Mouse (Mus musculus): ENCODE results near the gene Cx3cl1. TPM values are rescaled to one million over a fixed set of nuclear protein-coding genes. Genes with fewer than 3 reads are reported as not detected.

Gene Cx3cl1
- polyA plus RNA-seq, 1 experiment from 2014 or later: 6.1 TPM

GRCm38 (mm10) chr8:94817933-94818332, 46.1 kb downstream of the Cx3cl1 start:
- H3K9me3 ChIP-seq (ENCODE audit: control insufficient read depth, low read length): no peaks in the 10 kb centered on the region
- ATAC-seq (ENCODE audit: insufficient read depth, low FRiP score, low TSS enrichment): no peak
- H3K4me1 ChIP-seq (ENCODE audit: control insufficient read depth, insufficient read depth, low read length): no peaks in the 10 kb centered on the region
- 94% methylated on average over 11 of the region's 11 CpGs for WGBS
- H3K27ac ChIP-seq (ENCODE audit: low read depth, low read length): no peak overlapping the region
- no peaks in the 10 kb centered on the region for H3K36me3 ChIP-seq (ENCODE audit: control insufficient read depth, insufficient read depth, low read length)
- H3K4me2 ChIP-seq (ENCODE audit: low read depth): no peak overlapping the region
- no peak overlapping the region for H3K4me3 ChIP-seq (ENCODE audit: low read depth, low read length)
- DNase-seq (ENCODE audit: low spot score): no peak
- no peak overlapping the region for H3K9ac ChIP-seq (ENCODE audit: low read length)
- no peaks in the 10 kb centered on the region for H3K27me3 ChIP-seq (ENCODE audit: control insufficient read depth, insufficient read depth, low read length)

GRCm38 (mm10) chr8:94819671-94820179, 47.9 kb downstream of the Cx3cl1 start:
- H3K36me3 ChIP-seq (ENCODE audit: control insufficient read depth, insufficient read depth, low read length): no peaks in the 10 kb centered on the region
- 78% methylated on average over 6 of the region's 6 CpGs for whole genome bisulfite sequencing

DNA sequence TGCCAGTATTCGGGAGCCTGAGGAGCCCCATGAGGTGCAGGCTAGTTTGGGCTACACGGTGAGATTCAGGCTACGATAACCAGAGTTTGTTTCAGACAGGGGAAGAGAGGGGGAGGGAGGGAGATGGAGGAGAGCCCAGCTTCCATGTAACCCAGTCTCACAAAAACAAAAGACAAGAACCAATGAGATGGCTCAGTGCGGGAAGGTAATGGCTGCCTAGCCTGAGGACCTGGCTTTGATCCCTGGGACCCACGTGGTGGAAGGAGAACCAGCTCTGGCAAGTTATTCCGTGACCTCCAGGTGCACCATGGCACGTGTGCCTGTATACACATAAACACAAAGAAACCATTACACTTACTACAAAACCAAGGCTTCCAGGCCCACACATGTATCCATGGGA, 48.7 kb downstream of the Cx3cl1 start:
- Histone ChIP-seq H3K27me3 (ENCODE audit: control insufficient read depth, insufficient read depth, low read length) (no peaks in the 10 kb centered on the region), H3K9me3 (ENCODE audit: control insufficient read depth, low read length) (no peaks in the 10 kb centered on the region), H3K9ac (ENCODE audit: low read length) (no peak overlapping the region), H3K4me2 (ENCODE audit: low read depth) (no peak overlapping the region), H3K36me3 (ENCODE audit: control insufficient read depth, insufficient read depth, low read length) (no peaks in the 10 kb centered on the region), H3K4me3 (ENCODE audit: low read depth, low read length) (no peak overlapping the region), H3K27ac (ENCODE audit: low read depth, low read length) (no peak overlapping the region), H3K4me1 (ENCODE audit: control insufficient read depth, insufficient read depth, low read length) (no peaks in the 10 kb centered on the region)
- DNase-seq (ENCODE audit: low spot score) (no peak), ATAC-seq (ENCODE audit: insufficient read depth, low FRiP score, low TSS enrichment) (no peak)
- 85% methylated on average over 7 of the region's 7 CpGs for WGBS

More at GRCm38 (mm10) chr8:94819671-94820179, 47.9 kb downstream of the Cx3cl1 start:
- Histone ChIP-seq H3K4me3 (ENCODE audit: low read depth, low read length) (no peak overlapping the region), H3K27me3 (ENCODE audit: control insufficient read depth, insufficient read depth, low read length) (no peaks in the 10 kb centered on the region), H3K27ac (ENCODE audit: low read depth, low read length) (no peak overlapping the region), H3K4me2 (ENCODE audit: low read depth) (no peak overlapping the region), H3K9me3 (ENCODE audit: control insufficient read depth, low read length) (no peaks in the 10 kb centered on the region), H3K4me1 (ENCODE audit: control insufficient read depth, insufficient read depth, low read length) (no peaks in the 10 kb centered on the region), H3K9ac (ENCODE audit: low read length) (no peak overlapping the region)
- ATAC-seq (ENCODE audit: insufficient read depth, low FRiP score, low TSS enrichment) (no peak), DNase-seq (ENCODE audit: low spot score) (no peak)

- ATAC-seq (ENCODE audit: insufficient read depth, low FRiP score, low TSS enrichment): no peak
- no peaks in the 10 kb centered on the region for H3K36me3 ChIP-seq (ENCODE audit: control insufficient read depth, insufficient read depth, low read length)
- no peak overlapping the region for H3K4me2 ChIP-seq (ENCODE audit: low read depth)
- H3K27ac ChIP-seq (ENCODE audit: low read depth, low read length): no peak overlapping the region
- whole genome bisulfite sequencing: 84% methylated on average over 2 of the region's 2 CpGs
- no peaks in the 10 kb centered on the region for H3K9me3 ChIP-seq (ENCODE audit: control insufficient read depth, low read length)
- no peak overlapping the region for H3K9ac ChIP-seq (ENCODE audit: low read length)
- no peaks in the 10 kb centered on the region for H3K4me1 ChIP-seq (ENCODE audit: control insufficient read depth, insufficient read depth, low read length)
- DNase-seq (ENCODE audit: low spot score): no peak
- H3K4me3 ChIP-seq (ENCODE audit: low read depth, low read length): no peak overlapping the region
- no peaks in the 10 kb centered on the region for H3K27me3 ChIP-seq (ENCODE audit: control insufficient read depth, insufficient read depth, low read length)
These were observed 49.6 kb downstream of the Cx3cl1 start for GRCm38 (mm10) chr8:94821381-94821780.

GRCm38 (mm10) chr8:94822637-94823560, 51.1 kb downstream of the Cx3cl1 start:
- no peak for ATAC-seq (ENCODE audit: insufficient read depth, low FRiP score, low TSS enrichment)

GRCm38 (mm10) chr8:94825170-94825569, 53.4 kb downstream of the Cx3cl1 start:
- Histone ChIP-seq H3K9ac (ENCODE audit: low read length) (no peak overlapping the region), H3K4me2 (ENCODE audit: low read depth) (no peak overlapping the region), H3K27ac (ENCODE audit: low read depth, low read length) (no peak overlapping the region), H3K4me1 (ENCODE audit: control insufficient read depth, insufficient read depth, low read length) (no peaks in the 10 kb centered on the region), H3K4me3 (ENCODE audit: low read depth, low read length) (no peak overlapping the region), H3K27me3 (ENCODE audit: control insufficient read depth, insufficient read depth, low read length) (no peaks in the 10 kb centered on the region), H3K36me3 (ENCODE audit: control insufficient read depth, insufficient read depth, low read length) (peaks cover 5% of the 10 kb centered on the region), H3K9me3 (ENCODE audit: control insufficient read depth, low read length) (no peaks in the 10 kb centered on the region)
- no peak for DNase-seq (ENCODE audit: low spot score)
- WGBS: 91% methylated on average over 6 of the region's 6 CpGs
- no peak for ATAC-seq (ENCODE audit: insufficient read depth, low FRiP score, low TSS enrichment)

More at GRCm38 (mm10) chr8:94822637-94823560, 51.1 kb downstream of the Cx3cl1 start:
- Histone ChIP-seq H3K9ac (ENCODE audit: low read length) (no peak overlapping the region), H3K9me3 (ENCODE audit: control insufficient read depth, low read length) (no peaks in the 10 kb centered on the region), H3K4me3 (ENCODE audit: low read depth, low read length) (no peak overlapping the region), H3K27ac (ENCODE audit: low read depth, low read length) (no peak overlapping the region), H3K27me3 (ENCODE audit: control insufficient read depth, insufficient read depth, low read length) (no peaks in the 10 kb centered on the region), H3K4me1 (ENCODE audit: control insufficient read depth, insufficient read depth, low read length) (no peaks in the 10 kb centered on the region), H3K36me3 (ENCODE audit: control insufficient read depth, insufficient read depth, low read length) (0 out of 2 replicates have a peak, but pooled peaks cover 2% of the 10 kb centered on the region), H3K4me2 (ENCODE audit: low read depth) (no peak overlapping the region)
- WGBS: 79% methylated on average over 23 of the region's 23 CpGs
- DNase-seq (ENCODE audit: low spot score): peak; percentile 55

- DNase-seq (ENCODE audit: low spot score) (no peak), ATAC-seq (ENCODE audit: insufficient read depth, low FRiP score, low TSS enrichment) (no peak)
- Histone ChIP-seq H3K4me2 (ENCODE audit: low read depth) (no peak overlapping the region), H3K27me3 (ENCODE audit: control insufficient read depth, insufficient read depth, low read length) (no peaks in the 10 kb centered on the region), H3K4me1 (ENCODE audit: control insufficient read depth, insufficient read depth, low read length) (no peaks in the 10 kb centered on the region), H3K36me3 (ENCODE audit: control insufficient read depth, insufficient read depth, low read length) (peaks cover 8% of the 10 kb centered on the region), H3K9me3 (ENCODE audit: control insufficient read depth, low read length) (no peaks in the 10 kb centered on the region), H3K4me3 (ENCODE audit: low read depth, low read length) (no peak overlapping the region), H3K9ac (ENCODE audit: low read length) (no peak overlapping the region), H3K27ac (ENCODE audit: low read depth, low read length) (no peak overlapping the region)
- 95% methylated on average over 5 of the region's 5 CpGs for WGBS
These were observed 54.4 kb downstream of the Cx3cl1 start for GRCm38 (mm10) chr8:94826210-94826609.

- Histone ChIP-seq H3K4me2 (ENCODE audit: low read depth) (no peak overlapping the region), H3K9ac (ENCODE audit: low read length) (no peak overlapping the region), H3K4me1 (ENCODE audit: control insufficient read depth, insufficient read depth, low read length) (no peaks in the 10 kb centered on the region), H3K27me3 (ENCODE audit: control insufficient read depth, insufficient read depth, low read length) (no peaks in the 10 kb centered on the region), H3K4me3 (ENCODE audit: low read depth, low read length) (no peak overlapping the region), H3K36me3 (ENCODE audit: control insufficient read depth, insufficient read depth, low read length) (peaks cover 13% of the 10 kb centered on the region), H3K27ac (ENCODE audit: low read depth, low read length) (no peak overlapping the region), H3K9me3 (ENCODE audit: control insufficient read depth, low read length) (no peaks in the 10 kb centered on the region)
- no peak for ATAC-seq (ENCODE audit: insufficient read depth, low FRiP score, low TSS enrichment)
- no peak for DNase-seq (ENCODE audit: low spot score)
- 91% methylated on average over 6 of the region's 6 CpGs for WGBS
These were observed 56.5 kb downstream of the Cx3cl1 start for GRCm38 (mm10) chr8:94828284-94828683.
